Mouse (Mus musculus) embryonic fibroblast, embryonic 13.5 days (primary cell): ENCODE results near the gene Il22ra2.

Experiments used
- CTCF ChIP-seq: IDR thresholded peaks from 2 replicates; pipeline ENCODE4 v1.5.1; 2011; ENCODE audit warnings: mild to moderate bottlenecking, control low read depth, low read length, moderate library complexity, borderline replicate concordance; ENCODE audit not compliant: insufficient read depth
- POLR2A ChIP-seq: IDR thresholded peaks from 2 replicates; pipeline ENCODE4 v1.6.1; 2011; ENCODE audit warnings: low read depth, mild to moderate bottlenecking, control low read depth, low read length, moderate library complexity

GRCm38 (mm10) chr10:19638851-19639250 is 17.1 kb downstream of the Il22ra2 start:
- no peak for TF ChIP-seq POLR2A
- no peak for TF ChIP-seq CTCF
